Mouse (Mus musculus): Measurements from ENCODE around the gene Gucy2g.

DNA sequence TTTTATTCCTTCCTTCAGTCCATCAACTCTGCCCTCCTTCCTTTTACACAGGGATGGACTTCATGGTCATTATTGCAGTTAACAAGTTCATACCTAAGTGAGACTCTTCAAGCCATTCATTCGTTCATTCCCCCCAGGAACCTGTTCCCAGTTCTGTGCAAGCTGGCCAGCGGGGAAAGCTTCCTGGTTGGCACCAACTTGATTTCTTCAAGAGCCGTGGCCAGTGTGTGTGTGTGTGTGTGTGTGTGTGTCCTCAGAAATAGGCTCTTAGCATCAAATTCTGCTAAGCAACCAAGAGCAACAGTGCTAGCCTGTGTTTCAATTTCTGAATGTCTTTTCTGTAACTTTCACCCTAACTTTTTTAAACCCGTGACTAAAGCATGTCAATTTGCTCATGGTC lies 75.1 kb downstream of the Gucy2g start:
- TF ChIP-seq CTCF (IDR thresholded peaks at IDR 0.05; ENCODE audit: low read depth) (no peak), EP300 (IDR thresholded peaks at IDR 0.05; ENCODE audit: low read depth) (no peak)

Measured in heart, postnatal 0 days (tissue).